Mouse (Mus musculus): ENCODE results near the gene Mrm3. TPM values are rescaled to one million over a fixed set of nuclear protein-coding genes. Genes with fewer than 3 reads are reported as not detected.

The Mrm3 gene
- polyA plus RNA-seq, 1 experiment, result 0.79 TPM

GRCm38 (mm10) chr11:76279971-76280370 lies 36.5 kb downstream of the Mrm3 start:
- no peak for TF ChIP-seq GATA1 (IDR thresholded peaks at IDR 0.05; ENCODE audit: low read length)
- no peak for TF ChIP-seq TAL1 (IDR thresholded peaks at IDR 0.05; ENCODE audit: low read length)
- Histone ChIP-seq H3K27me3 (ENCODE audit: control insufficient read depth) (no peaks in the 10 kb centered on the region), H3K36me3 (ENCODE audit: control insufficient read depth) (no peaks in the 10 kb centered on the region), H3K4me1 (ENCODE audit: control insufficient read depth) (no peaks in the 10 kb centered on the region), H3K9me3 (ENCODE audit: control insufficient read depth, low read length) (no peaks in the 10 kb centered on the region), H3K4me3 (replicated peaks) (no peak overlapping the region)

- Histone ChIP-seq H3K4me3 (replicated peaks) (no peak overlapping the region), H3K27me3 (ENCODE audit: control insufficient read depth) (no peaks in the 10 kb centered on the region), H3K9me3 (ENCODE audit: control insufficient read depth, low read length) (no peaks in the 10 kb centered on the region), H3K4me1 (ENCODE audit: control insufficient read depth) (no peaks in the 10 kb centered on the region), H3K36me3 (ENCODE audit: control insufficient read depth) (no peaks in the 10 kb centered on the region)
- TF ChIP-seq GATA1 (IDR thresholded peaks at IDR 0.05; ENCODE audit: low read length) (no peak), TAL1 (IDR thresholded peaks at IDR 0.05; ENCODE audit: low read length) (no peak)
Measured at GRCm38 (mm10) chr11:76283841-76284240, 40.3 kb downstream of the Mrm3 start.

GRCm38 (mm10) chr11:76285431-76286075 lies 42.0 kb downstream of the Mrm3 start:
- Histone ChIP-seq H3K4me3 (replicated peaks) (no peak overlapping the region), H3K27me3 (ENCODE audit: control insufficient read depth) (no peaks in the 10 kb centered on the region), H3K4me1 (ENCODE audit: control insufficient read depth) (no peaks in the 10 kb centered on the region), H3K36me3 (ENCODE audit: control insufficient read depth) (no peaks in the 10 kb centered on the region), H3K9me3 (ENCODE audit: control insufficient read depth, low read length) (no peaks in the 10 kb centered on the region)
- TF ChIP-seq TAL1 (IDR thresholded peaks at IDR 0.05; ENCODE audit: low read length) (no peak), GATA1 (IDR thresholded peaks at IDR 0.05; ENCODE audit: low read length) (no peak)

GRCm38 (mm10) chr11:76286534-76287126 lies 43.1 kb downstream of the Mrm3 start:
- no peaks in the 10 kb centered on the region for H3K27me3 ChIP-seq (ENCODE audit: control insufficient read depth)
- no peaks in the 10 kb centered on the region for H3K36me3 ChIP-seq (ENCODE audit: control insufficient read depth)
- H3K4me3 ChIP-seq (replicated peaks), result no peak overlapping the region
- no peak for TF ChIP-seq TAL1 (IDR thresholded peaks at IDR 0.05; ENCODE audit: low read length)
- no peak for TF ChIP-seq GATA1 (IDR thresholded peaks at IDR 0.05; ENCODE audit: low read length)
- no peaks in the 10 kb centered on the region; the same call in 1 of the 2 replicates for H3K4me1 ChIP-seq (ENCODE audit: control insufficient read depth)
- H3K9me3 ChIP-seq (ENCODE audit: control insufficient read depth, low read length), result no peaks in the 10 kb centered on the region

- H3K9me3 ChIP-seq (ENCODE audit: control insufficient read depth, low read length), result no peaks in the 10 kb centered on the region
- no peak overlapping the region for H3K4me3 ChIP-seq (replicated peaks)
- no peaks in the 10 kb centered on the region for H3K27me3 ChIP-seq (ENCODE audit: control insufficient read depth)
- no peaks in the 10 kb centered on the region; the same call in 1 of the 2 replicates for H3K4me1 ChIP-seq (ENCODE audit: control insufficient read depth)
- H3K36me3 ChIP-seq (ENCODE audit: control insufficient read depth), result no peaks in the 10 kb centered on the region
- TF ChIP-seq TAL1 (IDR thresholded peaks at IDR 0.05; ENCODE audit: low read length), result no peak
- TF ChIP-seq GATA1 (IDR thresholded peaks at IDR 0.05; ENCODE audit: low read length), result no peak
Measured at GRCm38 (mm10) chr11:76287301-76287700, 43.8 kb downstream of the Mrm3 start.

GRCm38 (mm10) chr11:76288645-76289044 lies 45.1 kb downstream of the Mrm3 start:
- no peaks in the 10 kb centered on the region for H3K9me3 ChIP-seq (ENCODE audit: control insufficient read depth, low read length)
- H3K36me3 ChIP-seq (ENCODE audit: control insufficient read depth), result no peaks in the 10 kb centered on the region
- TF ChIP-seq TAL1 (IDR thresholded peaks at IDR 0.05; ENCODE audit: low read length) (no peak), GATA1 (IDR thresholded peaks at IDR 0.05; ENCODE audit: low read length) (no peak)
- no peaks in the 10 kb centered on the region for H3K27me3 ChIP-seq (ENCODE audit: control insufficient read depth)
- H3K4me3 ChIP-seq (replicated peaks), result no peak overlapping the region
- no peaks in the 10 kb centered on the region; the same call in 1 of the 2 replicates for H3K4me1 ChIP-seq (ENCODE audit: control insufficient read depth)

- Histone ChIP-seq H3K9me3 (ENCODE audit: control insufficient read depth, low read length) (no peaks in the 10 kb centered on the region), H3K27me3 (ENCODE audit: control insufficient read depth) (no peaks in the 10 kb centered on the region), H3K36me3 (ENCODE audit: control insufficient read depth) (no peaks in the 10 kb centered on the region), H3K4me1 (ENCODE audit: control insufficient read depth) (no peaks in the 10 kb centered on the region; the same call in none of the 2 replicates), H3K4me3 (replicated peaks) (no peak overlapping the region)
- TF ChIP-seq GATA1 (IDR thresholded peaks at IDR 0.05; ENCODE audit: low read length), result no peak
- TF ChIP-seq TAL1 (IDR thresholded peaks at IDR 0.05; ENCODE audit: low read length), result no peak
Measured at GRCm38 (mm10) chr11:76290367-76290766, 46.9 kb downstream of the Mrm3 start.

GRCm38 (mm10) chr11:76291960-76292359 lies 48.4 kb downstream of the Mrm3 start:
- H3K4me3 ChIP-seq (replicated peaks), result no peak overlapping the region
- H3K4me1 ChIP-seq (ENCODE audit: control insufficient read depth), result no peaks in the 10 kb centered on the region; the same call in none of the 2 replicates
- H3K27me3 ChIP-seq (ENCODE audit: control insufficient read depth), result no peaks in the 10 kb centered on the region
- TF ChIP-seq TAL1 (IDR thresholded peaks at IDR 0.05; ENCODE audit: low read length), result no peak
- H3K9me3 ChIP-seq (ENCODE audit: control insufficient read depth, low read length), result no peaks in the 10 kb centered on the region
- H3K36me3 ChIP-seq (ENCODE audit: control insufficient read depth), result no peaks in the 10 kb centered on the region

GRCm38 (mm10) chr11:76292398-76292797 lies 48.9 kb downstream of the Mrm3 start:
- no peaks in the 10 kb centered on the region; the same call in none of the 2 replicates for H3K4me1 ChIP-seq (ENCODE audit: control insufficient read depth)
- H3K36me3 ChIP-seq (ENCODE audit: control insufficient read depth), result no peaks in the 10 kb centered on the region
- H3K9me3 ChIP-seq (ENCODE audit: control insufficient read depth, low read length), result no peaks in the 10 kb centered on the region
- TF ChIP-seq TAL1 (IDR thresholded peaks at IDR 0.05; ENCODE audit: low read length) (no peak), GATA1 (IDR thresholded peaks at IDR 0.05; ENCODE audit: low read length) (no peak)
- no peaks in the 10 kb centered on the region for H3K27me3 ChIP-seq (ENCODE audit: control insufficient read depth)
- H3K4me3 ChIP-seq (replicated peaks), result no peak overlapping the region
